Mouse (Mus musculus) heart, embryonic 11.5 days (tissue): ENCODE measurements at regions not wholly inside any gene's neighbourhood (a gene's known extent, or its start where the extent isn't known, plus 50 kb on each side); places are given as distances from the start of the nearest gene placed in this dataset.

Experiments used
- ATAC-seq: fragments of 200-750 bp; cut with Nextera tagmentation; replicated peaks from 2 replicates; pipeline ENCODE4 v1.8.0; 2017; ENCODE audit warnings: moderate library complexity; ENCODE audit not compliant: insufficient number of reproducible peaks, low FRiP score, low TSS enrichment
- H3K27ac ChIP-seq: fragments of 300-500 bp; sonication (generic); 2 replicates; pipeline ENCODE4 v1.5.1; 2014; ENCODE audit warnings: mild to moderate bottlenecking, low read depth, low read length
- H3K27me3 ChIP-seq: fragments of 300-500 bp; sonication (generic); 2 replicates; pipeline ENCODE4 v1.6.1; 2014; ENCODE audit warnings: mild to moderate bottlenecking, low read length, mixed read lengths; ENCODE audit not compliant: control insufficient read depth, insufficient read depth
- H3K36me3 ChIP-seq: fragments of 300-500 bp; sonication (generic); 2 replicates; pipeline ENCODE4 v1.6.1; 2014; ENCODE audit warnings: mild to moderate bottlenecking, low read length, moderate library complexity, mixed read lengths; ENCODE audit not compliant: control insufficient read depth, insufficient read depth
- H3K4me1 ChIP-seq: fragments of 300-500 bp; sonication (generic); 2 replicates; pipeline ENCODE4 v1.6.1; 2014; ENCODE audit warnings: low read length; ENCODE audit not compliant: control insufficient read depth, insufficient read depth
- H3K4me2 ChIP-seq: fragments of 300-500 bp; sonication (generic); 2 replicates; pipeline ENCODE4 v1.6.1; 2014; ENCODE audit warnings: mild to moderate bottlenecking, moderate library complexity
- H3K4me3 ChIP-seq: fragments of 300-500 bp; sonication (generic); 2 replicates; pipeline ENCODE4 v1.5.1; 2014; ENCODE audit warnings: low read depth, low read length
- H3K9ac ChIP-seq: fragments of 300-500 bp; sonication (generic); 2 replicates; pipeline ENCODE4 v1.6.1; 2014; ENCODE audit warnings: mild to moderate bottlenecking, low read depth, low read length, moderate library complexity
- H3K9me3 ChIP-seq: fragments of 300-500 bp; sonication (generic); replicated peaks from 2 replicates; pipeline ENCODE4 v1.6.1; 2016; ENCODE audit warnings: low read length; ENCODE audit not compliant: control insufficient read depth
- WGBS: fragments of 180-500 bp; shearing (Covaris S2); extraction: QIAGEN DNeasy Blood & Tissue Kit; methylation state at CpG from one replicate; pipeline ENCODE4 v1.1.7; 2014; ENCODE audit not compliant: insufficient replicate concordance; 5-methylcytosine and 5-hydroxymethylcytosine counted together

- no peak overlapping the region for H3K4me2 ChIP-seq
- H3K27me3 ChIP-seq: no peaks in the 10 kb centered on the region
- H3K9me3 ChIP-seq: no peaks in the 10 kb centered on the region
- H3K4me1 ChIP-seq: no peaks in the 10 kb centered on the region
- no peak overlapping the region for H3K9ac ChIP-seq
- no peaks in the 10 kb centered on the region for H3K36me3 ChIP-seq
- no peak for ATAC-seq
- no peak overlapping the region for H3K27ac ChIP-seq
- H3K4me3 ChIP-seq: no peak overlapping the region
- 35% methylated on average over 4 of the region's 4 CpGs for WGBS
Observed at GRCm38 (mm10) chr9:46581844-46582243, 262.1 kb upstream of the 4931429L15Rik start.

GRCm38 (mm10) chr9:46562301-46562700, 242.5 kb upstream of the 4931429L15Rik start:
- H3K4me1 ChIP-seq: no peaks in the 10 kb centered on the region
- H3K9me3 ChIP-seq: 0 out of 2 replicates have a peak, but pooled peaks cover 2% of the 10 kb centered on the region
- no peak overlapping the region for H3K4me2 ChIP-seq
- no peak overlapping the region for H3K27ac ChIP-seq
- 83% methylated on average over 4 of the region's 4 CpGs for WGBS
- H3K36me3 ChIP-seq: no peaks in the 10 kb centered on the region
- H3K4me3 ChIP-seq: no peak overlapping the region
- peaks cover under 1% of the 10 kb centered on the region for H3K27me3 ChIP-seq
- no peak overlapping the region for H3K9ac ChIP-seq
- no peak for ATAC-seq

GRCm38 (mm10) chr9:46558481-46558880, 238.7 kb upstream of the 4931429L15Rik start:
- peaks cover 2% of the 10 kb centered on the region for H3K27me3 ChIP-seq
- H3K4me1 ChIP-seq: no peaks in the 10 kb centered on the region
- no peak overlapping the region for H3K9ac ChIP-seq
- H3K4me3 ChIP-seq: no peak overlapping the region
- peaks cover 6% of the 10 kb centered on the region; the same call in 1 of the 2 replicates for H3K9me3 ChIP-seq
- no peaks in the 10 kb centered on the region for H3K36me3 ChIP-seq
- 83% methylated on average over 5 of the region's 5 CpGs for WGBS
- H3K27ac ChIP-seq: no peak overlapping the region
- no peak for ATAC-seq
- no peak overlapping the region for H3K4me2 ChIP-seq

- ATAC-seq: no peak
- Histone ChIP-seq H3K36me3 (no peaks in the 10 kb centered on the region), H3K27ac (no peak overlapping the region), H3K9ac (no peak overlapping the region), H3K4me2 (no peak overlapping the region), H3K9me3 (peaks cover 6% of the 10 kb centered on the region; the same call in 1 of the 2 replicates), H3K4me3 (no peak overlapping the region), H3K27me3 (peaks cover 2% of the 10 kb centered on the region), H3K4me1 (no peaks in the 10 kb centered on the region)
- 33% methylated on average over 5 of the region's 5 CpGs for WGBS
Observed at GRCm38 (mm10) chr9:46557781-46558180, 238.0 kb upstream of the 4931429L15Rik start.

- WGBS: 42% methylated on average over 6 of the region's 6 CpGs
- H3K4me2 ChIP-seq: no peak overlapping the region
- H3K27ac ChIP-seq: no peak overlapping the region
- H3K9ac ChIP-seq: no peak overlapping the region
- no peaks in the 10 kb centered on the region for H3K36me3 ChIP-seq
- no peak for ATAC-seq
- H3K4me3 ChIP-seq: no peak overlapping the region
- H3K27me3 ChIP-seq: peaks cover 2% of the 10 kb centered on the region
- no peaks in the 10 kb centered on the region for H3K4me1 ChIP-seq
- peaks cover 6% of the 10 kb centered on the region; the same call in 1 of the 2 replicates for H3K9me3 ChIP-seq
Observed at GRCm38 (mm10) chr9:46555156-46555555, 235.4 kb upstream of the 4931429L15Rik start.

GRCm38 (mm10) chr9:46554586-46555152, 234.9 kb upstream of the 4931429L15Rik start:
- 53% methylated on average over 6 of the region's 6 CpGs for WGBS

GRCm38 (mm10) chr9:46549416-46549815, 229.6 kb upstream of the 4931429L15Rik start:
- Histone ChIP-seq H3K4me2 (no peak overlapping the region), H3K27me3 (no peaks in the 10 kb centered on the region), H3K27ac (no peak overlapping the region), H3K4me3 (no peak overlapping the region), H3K4me1 (no peaks in the 10 kb centered on the region), H3K9ac (no peak overlapping the region), H3K9me3 (no peaks in the 10 kb centered on the region), H3K36me3 (no peaks in the 10 kb centered on the region)
- ATAC-seq: no peak
- 52% methylated on average over 4 of the region's 4 CpGs for WGBS

More at GRCm38 (mm10) chr9:46554586-46555152, 234.9 kb upstream of the 4931429L15Rik start:
- no peak overlapping the region for H3K4me3 ChIP-seq
- no peak overlapping the region for H3K27ac ChIP-seq
- no peaks in the 10 kb centered on the region for H3K36me3 ChIP-seq
- peaks cover 6% of the 10 kb centered on the region; the same call in 1 of the 2 replicates for H3K9me3 ChIP-seq
- H3K4me1 ChIP-seq: no peaks in the 10 kb centered on the region
- ATAC-seq: no peak
- peaks cover 2% of the 10 kb centered on the region for H3K27me3 ChIP-seq
- H3K4me2 ChIP-seq: no peak overlapping the region
- H3K9ac ChIP-seq: no peak overlapping the region

- no peak overlapping the region for H3K27ac ChIP-seq
- WGBS: 74% methylated on average over 3 of the region's 3 CpGs
- no peaks in the 10 kb centered on the region for H3K36me3 ChIP-seq
- no peaks in the 10 kb centered on the region for H3K27me3 ChIP-seq
- H3K9ac ChIP-seq: no peak overlapping the region
- no peaks in the 10 kb centered on the region for H3K9me3 ChIP-seq
- H3K4me3 ChIP-seq: no peak overlapping the region
- H3K4me1 ChIP-seq: no peaks in the 10 kb centered on the region
- ATAC-seq: no peak
- H3K4me2 ChIP-seq: no peak overlapping the region
Observed at GRCm38 (mm10) chr9:46544326-46544725, 224.5 kb upstream of the 4931429L15Rik start.

GRCm38 (mm10) chr9:46541001-46541400, 221.2 kb upstream of the 4931429L15Rik start:
- Histone ChIP-seq H3K4me2 (no peak overlapping the region), H3K9me3 (no peaks in the 10 kb centered on the region), H3K9ac (no peak overlapping the region), H3K27me3 (no peaks in the 10 kb centered on the region), H3K27ac (no peak overlapping the region), H3K36me3 (no peaks in the 10 kb centered on the region), H3K4me1 (no peaks in the 10 kb centered on the region), H3K4me3 (no peak overlapping the region)
- ATAC-seq: no peak
- WGBS: 37% methylated on average over 2 of the region's 2 CpGs
